Mouse (Mus musculus): ENCODE results near the gene Vwa1. TPM values are rescaled to one million over a fixed set of nuclear protein-coding genes. Genes with fewer than 3 reads are reported as not detected.

The Vwa1 gene
- total and polyA plus RNA-seq, 3 experiments: 0.13 to 1.8 (median 0.15) TPM

- Histone ChIP-seq H3K27me3 (replicated peaks) (no peaks in the 10 kb centered on the region), H3K27ac (ENCODE audit: insufficient read depth, low read depth) (no peak overlapping the region), H3K9me3 (replicated peaks; ENCODE audit: low read length) (no peaks in the 10 kb centered on the region), H3K4me3 (replicated peaks in 1 of 3; ENCODE audit: low read depth in 2 of 3, low read length in 2 of 3, poor library complexity in 1 of 3) (no peak overlapping the region), H3K9ac (ENCODE audit: insufficient read depth, low read depth) (no peak overlapping the region), H3K79me2 (replicated peaks; ENCODE audit: control insufficient read depth, extremely low read depth, insufficient read depth, poor library complexity, severe bottlenecking) (peaks cover 32% of the 10 kb centered on the region), H3K36me3 (replicated peaks in 1 of 2; ENCODE audit: control insufficient read depth in 1 of 2, insufficient read depth in 1 of 2, low read length in 1 of 2) (peaks cover 8 to 20% of the 10 kb centered on the region in 2 experiments), H3K4me1 (ENCODE audit: control insufficient read depth in 1 of 2, insufficient read depth in 2 of 2) (peaks cover 14 to 24% of the 10 kb centered on the region in 2 experiments), H3K4me2 (ENCODE audit: insufficient read depth, low read depth, poor library complexity, severe bottlenecking) (no peak overlapping the region)
- DNase-seq (ENCODE audit: extremely low read depth): no peak
- in situ Hi-C loops (cut with MboI; ENCODE audit: low pct_ligation_motif_present, low pct_unique_long_range_greater_than_20kb, low sequenced_read_pairs): no loop called here
- TF ChIP-seq ZMIZ1 (IDR thresholded peaks at IDR 0.05; ENCODE audit: low read depth, low read length) (no peak), MXI1 (IDR thresholded peaks at IDR 0.05; ENCODE audit: low read depth, low read length) (no peak), MAZ (IDR thresholded peaks at IDR 0.05; ENCODE audit: low read depth, low read length) (no peak), IRF4 (IDR thresholded peaks at IDR 0.05; ENCODE audit: low read depth, low read length) (no peak), BHLHE40 (IDR thresholded peaks at IDR 0.05; ENCODE audit: low read depth, low read length) (no peak), TCF12 (IDR thresholded peaks at IDR 0.05; ENCODE audit: low read depth, low read length) (no peak), KAT2A (IDR thresholded peaks at IDR 0.05; ENCODE audit: insufficient replicate concordance, low read length) (no peak), USF1 (IDR thresholded peaks at IDR 0.05; ENCODE audit: low read depth, low read length) (no peak), ZKSCAN1 (IDR thresholded peaks at IDR 0.05; ENCODE audit: borderline replicate concordance, low read depth, low read length) (no peak), CHD1 (IDR thresholded peaks at IDR 0.05; ENCODE audit: low read depth, low read length) (no peak), E2F4 (IDR thresholded peaks at IDR 0.05; ENCODE audit: insufficient replicate concordance, low read depth, low read length) (no peak)
- dilution Hi-C loops (cut with MboI; ENCODE audit: extremely low pct_ligation_motif_present, extremely low pct_unique_long_range_greater_than_20kb, low sequenced_read_pairs): no loop called here
Measured at GRCm38 (mm10) chr4:155762357-155762756, 12.1 kb downstream of the Vwa1 start.

GRCm38 (mm10) chr4:155761356-155762099, 13.0 kb downstream of the Vwa1 start:
- peak overlapping the region; percentile 74 for H3K4me2 ChIP-seq (ENCODE audit: insufficient read depth, low read depth, poor library complexity, severe bottlenecking)
- H3K4me1 ChIP-seq (ENCODE audit: control insufficient read depth in 1 of 2, insufficient read depth in 2 of 2): peaks cover 14 to 24% of the 10 kb centered on the region in 2 experiments
- H3K79me2 ChIP-seq (replicated peaks; ENCODE audit: control insufficient read depth, extremely low read depth, insufficient read depth, poor library complexity, severe bottlenecking): peaks cover 40% of the 10 kb centered on the region
- TF ChIP-seq UBTF (IDR thresholded peaks at IDR 0.05; ENCODE audit: low read depth, low read length) (no peak), MAX (IDR thresholded peaks at IDR 0.05; ENCODE audit: low read length) (no peak), ZC3H11A (IDR thresholded peaks at IDR 0.05; ENCODE audit: low read depth, low read length) (no peak), KAT2A (IDR thresholded peaks at IDR 0.05; ENCODE audit: insufficient replicate concordance, low read length) (no peak), E2F4 (IDR thresholded peaks at IDR 0.05; ENCODE audit: insufficient replicate concordance, low read depth, low read length) (no peak), MXI1 (IDR thresholded peaks at IDR 0.05; ENCODE audit: low read depth, low read length) (no peak), SMC3 (IDR thresholded peaks at IDR 0.05; ENCODE audit: low read depth, low read length) (no peak), MYC (IDR thresholded peaks at IDR 0.05; ENCODE audit: low read depth, low read length) (no peak), RCOR1 (conservative IDR thresholded peaks at IDR 0.05; ENCODE audit: low read depth, low read length) (no peak), USF1 (IDR thresholded peaks at IDR 0.05; ENCODE audit: low read depth, low read length) (no peak), EP300 (IDR thresholded peaks at IDR 0.05; ENCODE audit: low read length) (no peak), PAX5 (IDR thresholded peaks at IDR 0.05; ENCODE audit: low read length) (no peak), ELF1 (IDR thresholded peaks at IDR 0.05; ENCODE audit: low read depth, low read length) (no peak), HCFC1 (IDR thresholded peaks at IDR 0.05; ENCODE audit: low read depth, low read length) (no peak)
- H3K9me3 ChIP-seq (replicated peaks; ENCODE audit: low read length): no peaks in the 10 kb centered on the region
- no peaks in the 10 kb centered on the region for H3K27me3 ChIP-seq (replicated peaks)
- H3K4me3 ChIP-seq (replicated peaks in 1 of 3; ENCODE audit: low read depth in 2 of 3, low read length in 2 of 3, poor library complexity in 1 of 3): peak overlapping the region; percentile 62 to 98 (median 66)
- peaks cover 15 to 28% of the 10 kb centered on the region in 2 experiments for H3K36me3 ChIP-seq (replicated peaks in 1 of 2; ENCODE audit: control insufficient read depth in 1 of 2, insufficient read depth in 1 of 2, low read length in 1 of 2)
- peak overlapping the region; percentile 65 for H3K9ac ChIP-seq (ENCODE audit: insufficient read depth, low read depth)
- H3K27ac ChIP-seq (ENCODE audit: insufficient read depth, low read depth): no peak overlapping the region
- DNase-seq (ENCODE audit: extremely low read depth): no peak
- dilution Hi-C loops (cut with MboI; ENCODE audit: extremely low pct_ligation_motif_present, extremely low pct_unique_long_range_greater_than_20kb, low sequenced_read_pairs) (no loop called here), in situ Hi-C loops (cut with MboI; ENCODE audit: low pct_ligation_motif_present, low pct_unique_long_range_greater_than_20kb, low sequenced_read_pairs) (no loop called here)

Measured in CH12.LX (cell line).